Mouse (Mus musculus): ENCODE results near the gene Setd2. TPM values are rescaled to one million over a fixed set of nuclear protein-coding genes. Genes with fewer than 3 reads are reported as not detected.

The Setd2 gene
- total RNA-seq, 4 experiments from 2014 or later = 62.3 to 89.1 (median 69.2) TPM

- no peak for DNase-seq
Observed at GRCm38 (mm10) chr9:110654726-110655650, 122.6 kb downstream of the Setd2 start.

- DNase-seq = no peak
Observed at GRCm38 (mm10) chr9:110655651-110656007, 123.2 kb downstream of the Setd2 start.

- DNase-seq = peak; percentile 94
Observed at GRCm38 (mm10) chr9:110656249-110657221, 124.1 kb downstream of the Setd2 start, which contains the start of gene Ccdc12. Gene Ccdc12 (plus strand): TSS chr9:110656503.

GRCm38 (mm10) chr9:110657474-110658078 is 125.2 kb downstream of the Setd2 start:
- peak; percentile 31 for DNase-seq

GRCm38 (mm10) chr9:110659521-110659920 is 127.1 kb downstream of the Setd2 start:
- DNase-seq = no peak

- DNase-seq = no peak
Observed at GRCm38 (mm10) chr9:110660208-110660607, 127.8 kb downstream of the Setd2 start.

GRCm38 (mm10) chr9:110660856-110661612 is 128.6 kb downstream of the Setd2 start:
- no peak for DNase-seq

GRCm38 (mm10) chr9:110662844-110663243 is 130.4 kb downstream of the Setd2 start:
- DNase-seq = no peak

GRCm38 (mm10) chr9:110665912-110666311 is 133.5 kb downstream of the Setd2 start:
- no peak for DNase-seq

- no peak for DNase-seq
Observed at GRCm38 (mm10) chr9:110666374-110666773, 134.0 kb downstream of the Setd2 start.

GRCm38 (mm10) chr9:110667219-110667836 is 134.9 kb downstream of the Setd2 start:
- no peak for DNase-seq

Small RNA genes lying within 50 kb of the gene (microRNA-seq; reads per million reads assigned to microRNA genes)
- 0.17 to 0.18 reads per million in 2 experiments for gene Mir8107

Other genes with a start within 250 kb of the Setd2 start
- 10 to 100 TPM; 10.5 to 14.6 (median 12.2) TPM for gene Elp6, start 227.4 kb upstream of the Setd2 start, total RNA-seq (2022)
- 100 to 1,000 TPM; 110 to 118 (median 116) TPM for gene Scap, start 199.3 kb upstream of the Setd2 start, total RNA-seq (2022)
- gene Ptpn23, start 124.4 kb upstream of the Setd2 start, total RNA-seq (2022) = 10 to 100 TPM; 64.0 to 83.9 (median 70.9) TPM
- not detected for gene Ngp, start 112.8 kb upstream of the Setd2 start, total RNA-seq (2022)
- gene Klhl18, start 55.9 kb upstream of the Setd2 start, total RNA-seq (2022) = 10 to 100 TPM; 10.8 to 15.1 (median 12.6) TPM
- 1 to 10 TPM; 1.4 to 3.6 (median 1.7) TPM for gene Kif9, start 55.6 kb upstream of the Setd2 start, total RNA-seq (2022)
- 10 to 100 TPM; 15.5 to 19.1 (median 16.3) TPM for gene Nradd, start 91.9 kb downstream of the Setd2 start, total RNA-seq (2022)
- 10 to 100 TPM in 2 of 4 experiments, 1 to 10 TPM in 2; 7.7 to 18.1 (median 13.1) TPM for gene Nbeal2, start 121.6 kb downstream of the Setd2 start, total RNA-seq (2022)
- gene Ccdc12, start 123.9 kb downstream of the Setd2 start, total RNA-seq (2022) = 10 to 100 TPM; 62.7 to 77.9 (median 68.5) TPM
- under 1 TPM in 2 of 4 experiments, not detected in 2; 0.26 to 0.40 TPM for gene Myl3, start 209.3 kb downstream of the Setd2 start, total RNA-seq (2022)
- gene Pth1r, start 214.5 kb downstream of the Setd2 start, total RNA-seq (2022) = 10 to 100 TPM in 1 of 4 experiments, 1 to 10 TPM in 3; 7.2 to 12.3 (median 9.3) TPM

Measured in adrenal gland, adult 8-10 months (tissue).